Mouse (Mus musculus) stomach, embryonic 15.5 days (tissue): ENCODE data around the gene Galntl6. TPM values are rescaled to one million over a fixed set of nuclear protein-coding genes. Genes with fewer than 3 reads are reported as not detected.
A peak's percentile ranks its signal among the peaks of the same experiment; 100 is the strongest.
"Not testable (repeated sequence)": the region's sequence is repeated elsewhere in the genome, so short reads cannot be mapped to it uniquely, and the experiment has no call there.

Source experiments
- ATAC-seq: fragments of 200-750 bp; cut with Nextera tagmentation; 2 replicates; pipeline ENCODE4 v1.8.0; 2017; ENCODE audit warnings: low read depth, moderate number of reproducible peaks, moderate TSS enrichment; ENCODE audit not compliant: insufficient read depth, low FRiP score
- H3K27ac ChIP-seq: fragments of 300-500 bp; sonication (generic); 2 replicates; pipeline ENCODE4 v1.5.1; 2015; ENCODE audit warnings: mild to moderate bottlenecking, inconsistent platforms
- H3K27me3 ChIP-seq: fragments of 300-500 bp; sonication (generic); replicated peaks from 2 replicates; pipeline ENCODE4 v1.6.1; 2015; ENCODE audit warnings: inconsistent platforms
- H3K36me3 ChIP-seq: fragments of 300-500 bp; sonication (generic); 2 replicates; pipeline ENCODE4 v1.6.1; 2015; ENCODE audit warnings: inconsistent platforms
- H3K4me1 ChIP-seq: fragments of 300-500 bp; sonication (generic); 2 replicates; pipeline ENCODE4 v1.6.1; 2015; ENCODE audit warnings: inconsistent platforms
- H3K4me2 ChIP-seq: fragments of 300-500 bp; sonication (generic); 2 replicates; pipeline ENCODE4 v1.6.1; 2015; ENCODE audit warnings: mild to moderate bottlenecking, inconsistent platforms
- H3K4me3 ChIP-seq: fragments of 300-500 bp; sonication (generic); replicated peaks from 2 replicates; pipeline ENCODE4 v1.5.1; 2015; ENCODE audit warnings: inconsistent platforms
- H3K9ac ChIP-seq: fragments of 300-500 bp; sonication (generic); 2 replicates; pipeline ENCODE4 v1.6.1; 2015; ENCODE audit warnings: inconsistent platforms
- H3K9me3 ChIP-seq: fragments of 300-500 bp; sonication (generic); 2 replicates; pipeline ENCODE4 v1.6.1; 2016; ENCODE audit warnings: inconsistent platforms
- WGBS: fragments of 180-500 bp; shearing (Covaris S2); methylation state at CpG from one replicate; pipeline ENCODE4 v1.1.7; 2015; 5-methylcytosine and 5-hydroxymethylcytosine counted together
- polyA plus RNA-seq: library from polyadenylated mRNA; unstranded; fragments of >200 nt; fragmentation: Nextera tagmentation; extraction: Ambion mirVana; gene quantifications from 2 replicates; pipeline ENCODE4 v1.2.1, GENCODE M21; 2015

Galntl6 gene
- polyA plus RNA-seq, 1 experiment from 2014 or later = 1.7 TPM

- Histone ChIP-seq H3K9ac (no peak overlapping the region), H3K9me3 (no peaks in the 10 kb centered on the region), H3K27me3 (no peaks in the 10 kb centered on the region), H3K4me1 (no peaks in the 10 kb centered on the region), H3K4me3 (no peak overlapping the region), H3K4me2 (no peak overlapping the region), H3K36me3 (no peaks in the 10 kb centered on the region), H3K27ac (no peak overlapping the region)
- WGBS = 85% methylated on average over 1 of the region's 1 CpGs
- no peak for ATAC-seq
Observed at GRCm38 (mm10) chr8:58575346-58575745, 337.1 kb downstream of the Galntl6 start.

GRCm38 (mm10) chr8:58568086-58568485 lies 344.4 kb downstream of the Galntl6 start:
- Histone ChIP-seq H3K27me3 (no peaks in the 10 kb centered on the region), H3K4me2 (no peak overlapping the region), H3K9me3 (no peaks in the 10 kb centered on the region), H3K4me1 (no peaks in the 10 kb centered on the region), H3K9ac (no peak overlapping the region), H3K4me3 (no peak overlapping the region), H3K36me3 (no peaks in the 10 kb centered on the region), H3K27ac (no peak overlapping the region)
- no peak for ATAC-seq
- 82% methylated on average over 2 of the region's 2 CpGs for WGBS

GRCm38 (mm10) chr8:58566115-58566514 lies 346.3 kb downstream of the Galntl6 start:
- no peak for ATAC-seq
- no peak overlapping the region for H3K9ac ChIP-seq
- H3K27me3 ChIP-seq = no peaks in the 10 kb centered on the region
- H3K9me3 ChIP-seq = no peaks in the 10 kb centered on the region
- 39% methylated on average over 2 of the region's 2 CpGs for WGBS
- H3K27ac ChIP-seq = no peak overlapping the region
- no peak overlapping the region for H3K4me3 ChIP-seq
- no peak overlapping the region for H3K4me2 ChIP-seq
- no peaks in the 10 kb centered on the region for H3K36me3 ChIP-seq
- H3K4me1 ChIP-seq = no peaks in the 10 kb centered on the region

- WGBS = 84% methylated on average over 2 of the region's 2 CpGs
- no peak overlapping the region for H3K4me2 ChIP-seq
- no peak for ATAC-seq
- no peaks in the 10 kb centered on the region for H3K36me3 ChIP-seq
- H3K9me3 ChIP-seq = no peaks in the 10 kb centered on the region
- H3K4me3 ChIP-seq = no peak overlapping the region
- H3K27me3 ChIP-seq = no peaks in the 10 kb centered on the region
- H3K27ac ChIP-seq = no peak overlapping the region
- no peak overlapping the region for H3K9ac ChIP-seq
- H3K4me1 ChIP-seq = no peaks in the 10 kb centered on the region
Observed at GRCm38 (mm10) chr8:58535781-58536180, 376.7 kb downstream of the Galntl6 start.

- ATAC-seq = no peak
- H3K27ac ChIP-seq = no peak overlapping the region
Observed at GRCm38 (mm10) chr8:58534631-58535030, 377.8 kb downstream of the Galntl6 start.

GRCm38 (mm10) chr8:58523443-58523842 lies 389.0 kb downstream of the Galntl6 start:
- H3K4me2 ChIP-seq = no peak overlapping the region
- H3K36me3 ChIP-seq = no peaks in the 10 kb centered on the region
- H3K27me3 ChIP-seq = no peaks in the 10 kb centered on the region
- 29% methylated on average over 1 of the region's 1 CpGs for WGBS
- no peaks in the 10 kb centered on the region for H3K4me1 ChIP-seq
- H3K4me3 ChIP-seq = no peak overlapping the region
- H3K9me3 ChIP-seq = no peaks in the 10 kb centered on the region
- H3K27ac ChIP-seq = no peak overlapping the region
- 0 out of 2 replicates have a peak, but pooled peaks have one; percentile 43 for ATAC-seq
- H3K9ac ChIP-seq = no peak overlapping the region

More at GRCm38 (mm10) chr8:58534631-58535030, 377.8 kb downstream of the Galntl6 start:
- Histone ChIP-seq H3K9ac (no peak overlapping the region), H3K4me3 (no peak overlapping the region), H3K9me3 (no peaks in the 10 kb centered on the region), H3K4me2 (no peak overlapping the region), H3K27me3 (no peaks in the 10 kb centered on the region), H3K4me1 (no peaks in the 10 kb centered on the region), H3K36me3 (no peaks in the 10 kb centered on the region)

GRCm38 (mm10) chr8:58521932-58522331 lies 390.5 kb downstream of the Galntl6 start:
- H3K4me2 ChIP-seq = no peak overlapping the region
- no peak overlapping the region for H3K9ac ChIP-seq
- H3K27me3 ChIP-seq = no peaks in the 10 kb centered on the region
- no peaks in the 10 kb centered on the region for H3K4me1 ChIP-seq
- no peaks in the 10 kb centered on the region for H3K9me3 ChIP-seq
- no peak overlapping the region for H3K4me3 ChIP-seq
- H3K27ac ChIP-seq = no peak overlapping the region
- no peaks in the 10 kb centered on the region for H3K36me3 ChIP-seq
- ATAC-seq = no peak

DNA sequence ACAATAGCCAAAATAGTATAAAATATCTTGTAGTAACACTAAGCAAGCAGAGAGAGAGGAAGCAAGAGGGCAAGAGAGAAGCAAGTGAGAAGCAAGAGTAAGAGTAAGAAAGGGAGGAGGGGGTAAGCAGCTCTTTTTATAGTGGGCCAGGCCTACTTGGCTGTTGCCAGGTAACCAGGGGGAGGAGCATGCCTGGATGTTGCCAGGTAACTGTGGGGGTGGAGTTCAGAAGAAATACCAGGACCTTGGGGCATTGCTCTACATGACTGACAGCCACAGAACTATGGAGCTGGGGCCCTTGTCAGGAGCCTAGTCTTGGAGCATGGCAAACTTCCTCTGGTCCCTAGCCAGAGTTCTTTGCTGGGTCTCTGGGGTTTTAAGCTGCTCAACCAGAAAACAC lies 401.9 kb downstream of the Galntl6 start:
- no peak overlapping the region for H3K9ac ChIP-seq
- H3K4me3 ChIP-seq = no peak overlapping the region
- no peak for ATAC-seq
- no peaks in the 10 kb centered on the region for H3K36me3 ChIP-seq
- no peaks in the 10 kb centered on the region for H3K27me3 ChIP-seq
- H3K27ac ChIP-seq = no peak overlapping the region
- no peaks in the 10 kb centered on the region for H3K4me1 ChIP-seq
- no peak overlapping the region for H3K4me2 ChIP-seq
- H3K9me3 ChIP-seq = no peaks in the 10 kb centered on the region

DNA sequence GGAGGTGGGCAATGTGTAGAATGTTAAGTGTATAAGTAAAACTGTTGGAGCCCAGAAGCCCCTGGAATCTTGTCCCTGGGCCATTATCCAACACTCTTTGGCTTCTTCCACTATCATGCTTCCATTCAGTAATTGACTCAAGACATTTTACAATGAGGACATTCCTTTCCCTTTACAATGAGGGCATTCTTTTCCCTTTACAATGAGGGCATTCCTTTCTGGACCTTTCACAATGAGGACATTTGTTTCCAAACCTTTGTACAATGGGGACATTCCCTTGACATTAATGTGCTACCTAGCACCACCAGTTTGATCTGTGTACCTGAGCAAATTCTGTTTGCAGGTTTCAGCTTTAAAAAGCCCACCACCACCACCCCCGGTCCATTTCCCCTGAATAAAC lies 403.4 kb downstream of the Galntl6 start:
- Histone ChIP-seq H3K36me3 (no peaks in the 10 kb centered on the region), H3K4me3 (no peak overlapping the region), H3K4me1 (no peaks in the 10 kb centered on the region), H3K9ac (no peak overlapping the region), H3K27ac (no peak overlapping the region), H3K27me3 (no peaks in the 10 kb centered on the region), H3K4me2 (no peak overlapping the region), H3K9me3 (no peaks in the 10 kb centered on the region)
- WGBS = 71% methylated on average over 1 of the region's 1 CpGs
- ATAC-seq = no peak

- no peak for ATAC-seq
- H3K27me3 ChIP-seq = no peaks in the 10 kb centered on the region
- 68% methylated on average over 4 of the region's 4 CpGs for WGBS
- no peaks in the 10 kb centered on the region for H3K4me1 ChIP-seq
- no peak overlapping the region for H3K4me2 ChIP-seq
- no peak overlapping the region for H3K27ac ChIP-seq
- H3K9ac ChIP-seq = no peak overlapping the region
- H3K4me3 ChIP-seq = no peak overlapping the region
- H3K9me3 ChIP-seq = no peaks in the 10 kb centered on the region
- no peaks in the 10 kb centered on the region for H3K36me3 ChIP-seq
Observed at GRCm38 (mm10) chr8:58487099-58487498, 425.3 kb downstream of the Galntl6 start.

DNA sequence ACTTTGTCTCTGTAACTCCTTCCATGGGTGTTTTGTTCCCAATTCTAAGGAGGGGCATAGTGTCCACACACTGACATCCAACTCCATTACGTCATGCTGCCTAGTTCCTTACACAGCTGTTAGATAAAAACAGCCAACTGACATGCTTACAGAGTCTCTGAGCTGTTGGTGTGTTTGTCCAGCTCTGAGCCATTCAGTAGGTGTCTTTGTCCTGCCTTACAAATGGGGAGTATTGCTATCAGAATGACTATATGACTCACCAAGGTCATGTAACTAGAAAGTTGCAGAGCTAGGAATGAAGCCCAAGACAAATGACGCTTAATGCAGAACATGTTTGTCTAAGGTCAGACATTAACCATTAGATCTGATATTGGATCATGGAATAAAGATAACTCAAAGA lies 449.1 kb downstream of the Galntl6 start:
- H3K4me1 ChIP-seq, H3K4me3 ChIP-seq, H3K27me3 ChIP-seq, H3K36me3 ChIP-seq, H3K4me2 ChIP-seq, H3K9me3 ChIP-seq, H3K27ac ChIP-seq, H3K9ac ChIP-seq: not testable (repeated sequence)
- 59% methylated on average over 2 of the region's 2 CpGs for WGBS
- peak; percentile 84 for ATAC-seq

GRCm38 (mm10) chr8:58442696-58443095 lies 469.7 kb downstream of the Galntl6 start:
- ATAC-seq = no peak
- H3K4me3 ChIP-seq = no peak overlapping the region
- 72% methylated on average over 2 of the region's 2 CpGs for WGBS

GRCm38 (mm10) chr8:58418481-58418880 lies 494.0 kb downstream of the Galntl6 start:
- WGBS = 40% methylated on average over 5 of the region's 5 CpGs

More at GRCm38 (mm10) chr8:58442696-58443095, 469.7 kb downstream of the Galntl6 start:
- Histone ChIP-seq H3K4me2 (no peak overlapping the region), H3K27me3 (no peaks in the 10 kb centered on the region), H3K27ac (no peak overlapping the region), H3K9ac (no peak overlapping the region), H3K4me1 (no peaks in the 10 kb centered on the region), H3K36me3 (no peaks in the 10 kb centered on the region), H3K9me3 (no peaks in the 10 kb centered on the region)

More at GRCm38 (mm10) chr8:58418481-58418880, 494.0 kb downstream of the Galntl6 start:
- Histone ChIP-seq H3K4me3 (no peak overlapping the region), H3K27me3 (no peaks in the 10 kb centered on the region), H3K4me2 (no peak overlapping the region), H3K36me3 (no peaks in the 10 kb centered on the region), H3K4me1 (no peaks in the 10 kb centered on the region), H3K9me3 (no peaks in the 10 kb centered on the region), H3K9ac (no peak overlapping the region), H3K27ac (no peak overlapping the region)
- no peak for ATAC-seq
